Mouse (Mus musculus): ENCODE measurements around the gene Osgin1. TPM values are rescaled to one million over a fixed set of nuclear protein-coding genes. Genes with fewer than 3 reads are reported as not detected.

Gene Osgin1
- polyA plus RNA-seq, 1 experiment from 2014 or later, result 20.4 TPM

- ChIA-PET CTCF (interaction anchor here (0.8 to 10.6 kb wide), 3 partner anchors 11 to 17 kb away, joined by 3 to 78 read pairs (median 16); no protein-coding TSS in a partner anchor), POLR2A (interaction anchor here (0.9 to 1.6 kb wide), 4 partner anchors 11 to 20 kb away, joined by 3 to 6 read pairs (median 3); no protein-coding TSS in a partner anchor)
- in situ Hi-C loops (cut with MboI; ENCODE audit: low pct_unique_long_range_greater_than_20kb), result no loop called here
- H3K27me3 ChIP-seq, result no peaks in the 10 kb centered on the region
- DNase-seq (ENCODE audit: low read depth, low spot score), result peak; percentile 65
- no peak for ATAC-seq
- no peak for TF ChIP-seq CTCF (IDR thresholded peaks at IDR 0.05)
Measured at GRCm38 (mm10) chr8:119423631-119424141, 10.2 kb upstream of the Osgin1 start.

- no peak for DNase-seq (ENCODE audit: low read depth, low spot score)
- in situ Hi-C loops (cut with MboI; ENCODE audit: low pct_unique_long_range_greater_than_20kb), result no loop called here
- no peak for TF ChIP-seq CTCF (IDR thresholded peaks at IDR 0.05)
- ChIA-PET CTCF (interaction anchor here (0.8 to 10.6 kb wide), 3 partner anchors 11 to 16 kb away, joined by 3 to 78 read pairs (median 16); no protein-coding TSS in a partner anchor), POLR2A (interaction anchor here (0.9 to 1.6 kb wide), 4 partner anchors 11 to 20 kb away, joined by 3 to 6 read pairs (median 3); no protein-coding TSS in a partner anchor)
- no peak for ATAC-seq
- no peaks in the 10 kb centered on the region for H3K27me3 ChIP-seq
Measured at GRCm38 (mm10) chr8:119424199-119424733, 9.7 kb upstream of the Osgin1 start.

GRCm38 (mm10) chr8:119424740-119425139, 9.2 kb upstream of the Osgin1 start:
- CTCF ChIA-PET, result interaction anchor here (10.6 kb wide), 1 partner anchor 12 kb away, joined by 78 read pairs; no protein-coding TSS in a partner anchor
- DNase-seq (ENCODE audit: low read depth, low spot score), result no peak
- in situ Hi-C loops (cut with MboI; ENCODE audit: low pct_unique_long_range_greater_than_20kb), result no loop called here
- no peak for ATAC-seq
- H3K27me3 ChIP-seq, result no peaks in the 10 kb centered on the region
- TF ChIP-seq CTCF (IDR thresholded peaks at IDR 0.05), result no peak
- POLR2A ChIA-PET, result interaction anchor here (1.6 kb wide), 1 partner anchor 13 kb away, joined by 3 read pairs; no protein-coding TSS in a partner anchor

GRCm38 (mm10) chr8:119425533-119425932, 8.4 kb upstream of the Osgin1 start:
- DNase-seq (ENCODE audit: low read depth, low spot score) (no peak), ATAC-seq (no peak)
- ChIA-PET CTCF (interaction anchor here (1.8 to 10.6 kb wide), 2 partner anchors 13 to 15 kb away, joined by 7 to 78 read pairs; no protein-coding TSS in a partner anchor), POLR2A (no interaction called here)
- no peaks in the 10 kb centered on the region for H3K27me3 ChIP-seq
- in situ Hi-C loops (cut with MboI; ENCODE audit: low pct_unique_long_range_greater_than_20kb), result no loop called here
- TF ChIP-seq CTCF (IDR thresholded peaks at IDR 0.05), result no peak

- in situ Hi-C loops (cut with MboI; ENCODE audit: low pct_unique_long_range_greater_than_20kb), result no loop called here
- no peaks in the 10 kb centered on the region for H3K27me3 ChIP-seq
- ChIA-PET POLR2A (no interaction called here), CTCF (interaction anchor here (1.8 to 10.6 kb wide), 2 partner anchors 13 to 14 kb away, joined by 7 to 78 read pairs; no protein-coding TSS in a partner anchor)
- no peak for DNase-seq (ENCODE audit: low read depth, low spot score)
- no peak for TF ChIP-seq CTCF (IDR thresholded peaks at IDR 0.05)
- no peak for ATAC-seq
Measured at GRCm38 (mm10) chr8:119426069-119426735, 7.7 kb upstream of the Osgin1 start.

GRCm38 (mm10) chr8:119427634-119428349, 6.1 kb upstream of the Osgin1 start:
- DNase-seq (ENCODE audit: low read depth, low spot score) (peak; percentile 73), ATAC-seq (peak; percentile 40)
- in situ Hi-C loops (cut with MboI; ENCODE audit: low pct_unique_long_range_greater_than_20kb), result no loop called here
- ChIA-PET CTCF (interaction anchor here (4.4 to 10.6 kb wide), 2 partner anchors 12 to 15 kb away, joined by 20 to 78 read pairs; no protein-coding TSS in a partner anchor), POLR2A (interaction anchor here (0.7 to 1.5 kb wide), 4 partner anchors 9 to 1815 kb away, joined by 3 to 8 read pairs (median 4); no protein-coding TSS in a partner anchor)
- no peaks in the 10 kb centered on the region for H3K27me3 ChIP-seq
- TF ChIP-seq CTCF (IDR thresholded peaks at IDR 0.05), result no peak

- ChIA-PET POLR2A (interaction anchor here (0.7 to 1.5 kb wide), 4 partner anchors 9 to 1814 kb away, joined by 3 to 8 read pairs (median 4); no protein-coding TSS in a partner anchor), CTCF (interaction anchor here (4.4 to 10.6 kb wide), 2 partner anchors 12 to 15 kb away, joined by 20 to 78 read pairs; no protein-coding TSS in a partner anchor)
- H3K27me3 ChIP-seq, result no peaks in the 10 kb centered on the region
- TF ChIP-seq CTCF (IDR thresholded peaks at IDR 0.05), result no peak
- in situ Hi-C loops (cut with MboI; ENCODE audit: low pct_unique_long_range_greater_than_20kb), result no loop called here
- peak; percentile 88 for DNase-seq (ENCODE audit: low read depth, low spot score)
- peak; percentile 68 for ATAC-seq
Measured at GRCm38 (mm10) chr8:119428350-119428740, 5.6 kb upstream of the Osgin1 start.

GRCm38 (mm10) chr8:119428766-119429327, 5.1 kb upstream of the Osgin1 start:
- H3K27me3 ChIP-seq, result no peaks in the 10 kb centered on the region
- ChIA-PET CTCF (interaction anchor here (4.4 to 10.6 kb wide), 2 partner anchors 11 to 16 kb away, joined by 20 to 78 read pairs; no protein-coding TSS in a partner anchor), POLR2A (interaction anchor here (0.7 to 1.5 kb wide), 4 partner anchors 9 to 1814 kb away, joined by 3 to 5 read pairs (median 4); no protein-coding TSS in a partner anchor)
- TF ChIP-seq CTCF (IDR thresholded peaks at IDR 0.05), result no peak
- DNase-seq (ENCODE audit: low read depth, low spot score), result no peak
- in situ Hi-C loops (cut with MboI; ENCODE audit: low pct_unique_long_range_greater_than_20kb), result no loop called here
- ATAC-seq, result peak; percentile 23

- ChIA-PET POLR2A (interaction anchor here (0.7 kb wide), 1 partner anchor 8 kb away, joined by 4 read pairs; no protein-coding TSS in a partner anchor), CTCF (interaction anchor here (4.4 to 10.6 kb wide), 2 partner anchors 11 to 17 kb away, joined by 20 to 78 read pairs; no protein-coding TSS in a partner anchor)
- no peaks in the 10 kb centered on the region for H3K27me3 ChIP-seq
- DNase-seq (ENCODE audit: low read depth, low spot score), result no peak
- peak; percentile 8 for ATAC-seq
- TF ChIP-seq CTCF (IDR thresholded peaks at IDR 0.05), result no peak
- in situ Hi-C loops (cut with MboI; ENCODE audit: low pct_unique_long_range_greater_than_20kb), result no loop called here
Measured at GRCm38 (mm10) chr8:119429552-119429951, 4.4 kb upstream of the Osgin1 start.

Data from Patski (cell line).